Mouse (Mus musculus) CD4-positive, CD25-positive, alpha-beta regulatory T cell, adult 2 months (primary cell): Measurements from ENCODE around the gene R3hdm2.

Experiments
- DNase-seq: peaks from one replicate; pipeline ENCODE4 v3.0.0-alpha.2; 2012; ENCODE audit warnings: low read depth, low spot score

The R3hdm2 gene

DNA sequence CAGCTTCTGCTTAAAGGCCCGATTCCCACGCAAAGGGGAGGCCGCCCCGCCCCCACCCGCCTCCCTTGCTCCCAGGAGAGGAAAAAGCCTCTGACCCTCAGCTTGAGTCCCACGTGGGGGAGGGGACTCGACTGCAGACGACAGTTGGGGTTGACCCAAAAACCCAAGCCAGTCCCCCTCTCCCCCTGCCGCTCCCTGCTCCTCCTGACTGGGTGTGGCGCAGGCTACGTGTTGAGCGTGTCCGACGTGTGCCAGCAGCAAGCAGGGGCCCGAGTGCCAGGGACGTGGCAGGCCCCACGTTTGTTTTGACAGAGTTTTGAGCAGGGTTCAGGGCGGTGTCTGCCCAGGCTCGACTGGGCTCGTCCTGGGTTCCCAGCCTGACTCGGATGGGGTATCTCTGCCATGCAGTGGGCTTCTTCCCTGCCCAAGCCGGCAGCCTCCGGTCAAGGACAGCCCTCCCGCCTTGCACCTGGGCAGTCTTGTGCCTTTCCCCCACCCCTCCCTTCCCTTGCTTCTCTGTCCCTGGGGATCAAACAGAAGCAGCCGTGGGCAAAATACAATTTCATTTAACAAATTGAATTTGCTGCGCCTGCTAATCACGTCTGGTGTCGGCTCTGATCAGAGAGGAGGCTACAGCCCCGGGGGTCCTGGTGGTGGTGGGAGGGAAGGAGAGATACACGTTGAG is 136.6 kb downstream of the R3hdm2 start:
- DNase-seq, result no peak

DNA sequence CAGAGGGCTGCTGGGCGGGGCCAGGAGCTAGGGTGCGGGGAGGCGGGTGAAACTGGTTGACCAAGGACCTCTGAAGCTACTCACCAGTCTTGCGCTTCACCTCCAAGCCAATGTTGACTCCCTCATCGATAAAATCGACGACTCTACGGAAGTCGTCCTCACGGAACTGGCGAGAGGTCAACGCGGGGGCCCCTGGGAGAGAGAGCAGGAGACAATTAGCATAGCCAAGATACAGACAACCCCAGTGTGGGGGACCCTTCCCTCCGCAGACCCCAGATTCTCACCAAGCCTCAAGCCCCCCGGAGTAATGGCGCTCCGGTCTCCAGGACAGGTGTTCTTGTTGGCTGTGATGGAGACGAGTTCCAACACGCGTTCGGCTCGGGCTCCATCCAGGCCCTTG is 137.8 kb downstream of the R3hdm2 start:
- DNase-seq, result no peak

DNA sequence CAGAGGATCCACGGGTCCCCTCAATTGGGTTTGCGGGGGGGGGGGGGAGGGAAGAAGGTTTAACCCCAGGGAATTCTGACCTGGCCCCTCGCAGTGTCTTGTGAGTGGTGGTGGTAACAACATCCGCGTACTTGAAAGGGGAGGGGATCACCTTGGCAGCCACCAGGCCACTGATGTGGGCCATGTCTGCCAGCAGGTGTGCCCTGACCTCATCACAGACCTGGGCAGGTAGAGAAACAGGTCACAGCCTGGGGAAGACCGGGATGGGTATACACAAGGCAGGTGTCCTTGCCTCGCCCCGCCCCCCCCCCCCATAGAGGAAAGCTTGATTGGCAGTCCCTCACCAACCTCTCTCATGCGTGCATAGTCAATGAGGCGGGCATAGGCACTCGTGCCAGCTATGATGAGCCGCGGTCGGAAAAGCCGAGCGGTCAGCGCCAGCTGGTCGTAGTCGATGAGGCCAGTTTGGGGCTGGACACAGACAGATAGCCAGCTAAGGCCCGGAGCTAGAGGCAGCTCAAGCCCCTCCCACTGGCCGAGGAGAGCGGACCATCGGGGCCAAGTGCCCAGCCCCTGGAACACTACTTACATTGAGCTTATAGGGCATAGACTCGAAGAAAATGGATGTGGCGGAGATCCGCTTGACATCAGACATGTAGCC is 139.0 kb downstream of the R3hdm2 start:
- DNase-seq, result no peak

DNA sequence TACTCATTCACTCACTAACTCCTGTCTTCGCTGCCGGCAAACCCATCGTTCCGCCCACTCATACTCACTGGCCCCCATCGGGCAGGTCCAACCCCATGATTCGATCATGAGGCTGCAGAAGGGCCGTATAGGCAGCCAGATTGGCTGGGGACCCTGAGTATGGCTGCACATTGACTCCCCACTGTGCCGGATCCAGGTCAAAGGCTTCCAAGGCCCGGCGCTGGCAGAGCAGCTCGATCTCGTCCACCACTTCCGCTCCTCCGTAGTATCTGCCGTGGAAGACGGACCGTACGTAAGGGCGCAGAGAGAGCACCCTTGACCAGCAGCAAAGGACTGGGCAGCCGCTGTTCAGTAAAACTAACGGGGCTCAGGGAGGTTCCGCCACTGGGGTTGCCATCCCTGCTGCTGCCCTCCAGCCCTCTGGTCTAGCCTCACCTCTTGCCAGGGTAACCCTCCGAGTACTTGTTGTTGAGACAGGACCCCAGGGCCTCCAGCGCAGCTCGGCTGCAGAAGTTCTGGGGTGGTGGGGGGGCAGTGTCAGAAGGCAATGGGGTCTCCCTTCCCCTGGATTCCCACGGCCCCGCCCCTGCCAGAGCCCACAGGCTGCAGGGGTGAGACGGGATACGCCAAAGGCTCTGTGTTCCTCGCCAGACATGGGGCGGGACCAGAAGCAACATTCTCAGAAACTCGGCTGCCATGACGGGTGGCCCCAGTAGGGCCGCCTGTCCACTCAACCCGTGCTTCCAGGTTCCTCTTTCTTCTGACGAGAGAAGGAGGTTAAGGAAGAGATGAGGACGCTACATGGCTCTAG is 140.0 kb downstream of the R3hdm2 start:
- no peak for DNase-seq

DNA sequence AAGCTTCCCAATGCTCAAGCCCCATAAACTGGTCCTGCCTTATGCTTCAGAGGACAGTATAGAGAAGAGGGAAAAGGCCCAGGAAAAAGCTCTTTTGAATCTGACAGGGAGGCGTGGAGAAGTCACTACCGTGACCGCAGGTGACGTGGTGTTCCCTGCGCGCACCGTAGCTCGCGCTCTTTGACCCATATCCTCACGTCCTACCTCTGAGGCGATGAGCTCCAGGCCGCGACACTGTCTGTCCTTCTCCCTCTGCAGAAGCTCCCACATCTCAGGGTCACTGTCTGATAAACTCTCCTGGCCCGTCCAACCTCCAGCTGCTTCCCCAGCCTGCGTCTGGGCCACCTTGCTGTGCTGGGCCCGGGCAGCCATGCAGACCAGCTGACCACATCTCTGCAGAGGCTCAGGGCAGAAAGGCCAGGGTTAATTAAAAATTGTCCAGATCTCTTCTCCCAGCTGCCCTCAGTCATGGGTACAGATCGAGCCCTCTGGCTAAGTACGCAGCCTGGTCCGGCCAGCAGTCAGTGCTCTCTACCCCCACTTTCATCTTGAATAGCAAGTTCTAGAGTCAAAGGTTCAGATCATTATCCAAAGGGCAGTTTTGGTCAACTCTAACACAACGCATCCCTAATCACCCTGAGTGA is 140.7 kb downstream of the R3hdm2 start:
- no peak for DNase-seq

DNA sequence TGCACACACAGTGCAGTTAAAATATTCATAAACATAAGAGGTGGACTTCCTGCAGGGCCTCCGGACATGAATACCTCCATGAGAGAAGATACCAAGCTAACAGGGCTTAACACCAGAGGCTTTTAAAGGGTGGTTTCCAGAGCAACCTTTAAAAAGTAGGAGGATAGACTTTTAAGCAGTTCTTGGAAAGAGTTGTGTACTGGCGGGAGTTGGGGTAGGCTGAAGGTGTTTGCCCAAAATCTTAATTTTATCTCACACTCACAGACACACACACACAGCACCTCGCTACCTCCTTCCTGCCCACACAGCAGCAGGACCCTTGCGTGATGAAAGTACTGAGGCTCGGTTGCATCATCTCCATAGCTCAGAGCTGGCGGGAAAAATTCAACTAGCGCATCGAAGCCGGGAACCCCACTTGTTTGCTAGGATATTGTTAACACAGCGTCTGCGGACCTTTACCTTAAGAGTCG is 141.5 kb downstream of the R3hdm2 start:
- DNase-seq, result peak; percentile 46

DNA sequence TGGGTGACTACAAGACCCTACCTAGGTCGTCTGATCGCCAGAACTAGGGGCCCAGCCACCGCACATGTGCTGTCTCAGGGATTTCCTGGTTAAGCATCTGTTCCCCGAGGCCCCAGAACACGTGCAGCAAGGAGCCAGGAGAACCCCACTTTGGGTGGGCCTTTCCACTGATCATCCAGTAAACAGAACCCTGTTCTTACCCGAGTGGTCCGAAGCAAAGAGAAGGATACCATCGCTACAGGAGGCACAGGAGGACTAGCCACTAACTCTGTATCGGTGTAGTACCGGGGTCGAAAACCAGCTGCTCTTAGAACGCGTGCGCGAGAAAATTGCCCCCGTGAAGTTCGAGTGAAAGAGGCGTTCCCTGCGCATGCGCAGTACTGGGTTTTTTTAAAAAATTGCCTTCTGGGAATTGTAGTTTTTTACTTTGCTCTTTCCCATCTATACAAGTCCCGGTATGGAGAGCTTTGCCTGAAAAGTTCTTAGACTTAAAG is 142.0 kb downstream of the R3hdm2 start, which contains the start of gene Shmt2:
TSS of gene Shmt2 (minus strand) at position 357 of the 494 bp plus-strand sequence.
- peak; percentile 90 for DNase-seq

DNA sequence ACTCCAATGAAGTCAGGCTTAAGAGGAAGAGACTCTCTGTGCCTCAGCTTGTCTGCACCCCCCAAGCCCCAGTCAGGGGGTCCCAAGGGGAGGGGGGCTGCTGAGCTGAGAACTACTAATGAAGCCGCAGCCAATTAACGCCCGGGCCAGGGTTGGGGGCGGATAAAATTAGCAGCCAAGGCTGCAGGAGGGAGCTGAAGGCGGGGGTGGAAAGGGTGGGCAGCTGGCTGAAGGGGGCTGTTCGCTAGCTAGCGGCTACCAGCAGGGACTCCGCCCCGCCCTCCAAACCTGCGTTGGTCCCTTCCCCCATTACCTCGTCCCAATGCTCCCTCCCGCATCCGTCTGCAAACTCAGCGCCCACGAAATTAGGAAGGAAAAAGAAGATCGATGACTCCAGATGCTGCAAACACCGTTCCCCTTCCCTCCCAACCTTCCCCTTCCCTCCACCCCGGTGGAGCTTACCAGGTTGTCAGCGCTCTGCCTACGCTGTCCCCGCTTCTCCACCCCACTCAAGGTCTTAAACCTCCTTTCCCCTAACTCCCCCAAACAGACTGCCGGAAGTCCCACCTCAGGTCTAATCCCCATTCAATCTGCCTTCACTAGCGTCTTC is 144.6 kb downstream of the R3hdm2 start:
- no peak for DNase-seq

DNA sequence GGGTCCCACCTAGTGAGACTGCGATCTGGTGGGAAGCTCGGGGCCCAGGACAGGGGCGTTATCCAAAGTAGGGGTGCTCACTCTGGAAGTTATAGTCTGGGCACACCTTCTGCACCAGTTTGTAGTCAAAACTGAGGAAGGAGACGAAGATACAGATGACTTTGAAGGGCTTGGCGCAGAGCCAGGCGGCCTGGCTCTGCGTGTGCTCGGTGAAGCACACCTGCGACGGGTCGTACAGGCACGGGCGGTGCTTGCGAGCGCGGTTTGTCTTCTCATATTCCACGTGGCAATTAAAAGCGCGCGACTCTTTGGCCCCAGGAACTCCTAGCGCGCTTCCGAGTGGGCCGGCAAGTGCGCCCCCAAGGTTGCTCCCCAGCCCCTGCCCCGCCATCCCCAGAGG is 145.9 kb downstream of the R3hdm2 start:
- peak; percentile 73 for DNase-seq

DNA sequence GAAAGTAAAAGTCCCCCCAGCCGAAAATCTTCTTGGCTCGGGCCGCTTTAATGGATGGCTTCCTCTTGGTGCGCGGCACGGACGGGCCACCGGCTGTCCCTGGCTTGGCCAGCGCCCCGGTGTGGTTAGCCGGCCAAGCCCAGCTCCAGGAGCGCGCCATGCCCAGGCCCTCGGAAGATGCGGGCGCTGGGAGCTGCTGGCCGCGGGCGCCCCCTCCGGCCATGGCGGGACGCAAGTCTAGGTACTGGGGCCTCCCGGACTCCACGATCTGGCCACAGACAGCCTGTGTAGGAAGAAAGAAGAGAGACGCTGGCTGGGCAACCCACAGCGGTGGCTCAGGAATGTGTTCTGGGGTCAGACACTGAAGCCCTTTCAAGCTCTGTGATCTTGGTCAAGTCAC is 146.6 kb downstream of the R3hdm2 start:
- peak; percentile 56 for DNase-seq

DNA sequence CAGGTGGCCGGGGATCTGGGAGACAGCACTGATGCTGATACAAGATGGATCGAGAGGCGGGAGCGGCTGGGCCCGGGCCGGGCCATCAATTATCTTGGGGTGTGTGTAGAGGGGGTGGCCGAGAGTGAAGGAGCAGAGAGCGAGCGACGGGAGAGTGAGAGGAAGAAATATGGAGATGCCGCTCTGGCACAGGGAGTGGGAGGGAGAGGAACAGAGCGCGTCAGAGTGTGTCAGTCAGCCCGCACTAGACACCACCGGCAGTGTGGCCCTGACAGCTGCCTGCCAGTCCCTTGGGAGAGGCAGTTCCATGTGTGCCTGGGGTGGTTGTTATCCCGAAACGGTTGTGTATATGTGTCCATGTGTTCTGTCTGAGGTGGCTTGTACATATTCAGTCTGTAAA is 147.4 kb downstream of the R3hdm2 start:
- DNase-seq, result no peak

DNA sequence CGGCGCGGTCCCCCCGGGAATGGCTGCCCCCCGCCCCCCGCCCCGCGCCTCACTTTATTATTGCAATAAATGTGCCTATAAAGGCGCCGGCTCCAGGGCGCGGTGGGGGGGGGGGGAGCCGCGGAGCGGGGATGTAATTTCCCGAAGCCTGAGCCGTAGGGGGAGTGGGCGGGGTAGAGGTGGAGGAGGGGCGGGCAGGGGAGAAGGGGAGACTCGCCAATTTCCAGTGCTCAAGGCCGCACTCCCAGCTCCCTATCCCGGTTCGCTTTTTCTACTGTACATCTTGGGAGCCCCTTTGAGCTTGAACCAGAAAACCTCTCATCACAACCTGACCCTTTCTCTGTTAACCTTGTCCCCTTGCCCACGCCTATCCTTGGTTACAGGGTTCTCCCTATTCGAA is 150.8 kb downstream of the R3hdm2 start:
- DNase-seq, result no peak

DNA sequence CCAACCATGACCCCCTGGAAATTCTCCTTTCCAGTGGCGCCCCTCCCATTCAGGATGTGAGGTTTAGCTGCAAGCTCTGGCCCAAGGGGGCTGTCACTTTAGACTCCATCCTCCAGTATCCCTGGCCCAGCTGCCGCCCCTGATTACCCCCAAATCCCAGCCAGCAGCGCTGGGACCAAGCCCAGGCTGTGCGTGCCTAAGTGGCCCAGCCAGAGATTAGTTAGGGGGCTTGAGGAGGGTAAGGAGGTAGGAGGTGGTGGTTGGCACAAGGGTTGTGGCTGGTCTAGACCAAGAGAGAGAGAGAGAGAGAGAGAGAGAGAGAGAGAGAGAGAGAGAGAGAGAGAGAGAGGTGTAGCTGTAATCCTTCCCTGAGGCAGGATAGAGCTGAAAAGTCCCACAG is 151.4 kb downstream of the R3hdm2 start:
- DNase-seq, result no peak

DNA sequence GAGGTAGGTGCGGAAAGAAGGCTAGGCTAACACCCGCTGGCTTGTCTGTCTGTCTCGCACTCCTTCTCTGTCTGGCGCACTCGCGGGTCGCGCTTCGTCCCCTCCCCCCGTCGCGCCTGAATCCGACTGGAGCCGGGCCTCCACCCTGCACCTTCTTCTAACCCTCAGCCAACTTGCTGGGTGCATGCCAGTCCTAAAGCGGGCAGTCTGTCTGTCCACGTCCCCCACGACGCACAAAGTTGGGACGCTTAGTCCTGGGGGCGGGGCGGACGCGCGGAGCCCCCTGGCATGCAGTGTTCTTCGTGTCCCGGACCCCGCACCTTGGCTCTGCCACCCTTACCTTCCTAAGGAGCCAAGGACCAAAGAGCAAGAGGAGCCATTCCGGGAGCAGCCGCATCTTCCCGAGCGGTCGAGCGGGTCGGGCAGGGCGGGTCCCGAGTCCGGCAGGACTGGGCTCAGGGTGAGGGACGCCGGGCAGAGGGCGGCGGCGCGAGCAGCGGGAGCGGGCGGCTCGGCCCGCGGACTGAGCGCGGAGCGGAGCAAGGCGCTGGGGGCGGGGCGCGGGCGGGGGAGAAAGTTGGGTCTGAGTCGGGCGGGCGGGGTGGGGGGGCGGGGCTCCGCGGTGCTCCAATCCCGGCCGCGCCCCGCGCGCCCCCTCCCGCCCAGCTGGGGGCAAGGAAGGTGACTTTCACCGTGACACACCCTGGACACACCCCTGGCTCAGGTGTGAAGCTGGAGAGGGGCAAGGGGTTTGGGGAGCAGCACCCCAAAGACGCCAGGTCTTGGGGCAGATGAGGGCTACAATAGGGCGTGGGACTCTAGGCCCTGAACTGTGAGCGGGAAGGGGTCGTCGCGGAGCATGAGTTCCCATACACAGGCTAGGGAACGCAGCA is 154.2 kb downstream of the R3hdm2 start, which contains the start of gene Nxph4:
TSS of gene Nxph4 (minus strand) at position 524 of the 893 bp plus-strand sequence.
- DNase-seq, result peak; percentile 51

DNA sequence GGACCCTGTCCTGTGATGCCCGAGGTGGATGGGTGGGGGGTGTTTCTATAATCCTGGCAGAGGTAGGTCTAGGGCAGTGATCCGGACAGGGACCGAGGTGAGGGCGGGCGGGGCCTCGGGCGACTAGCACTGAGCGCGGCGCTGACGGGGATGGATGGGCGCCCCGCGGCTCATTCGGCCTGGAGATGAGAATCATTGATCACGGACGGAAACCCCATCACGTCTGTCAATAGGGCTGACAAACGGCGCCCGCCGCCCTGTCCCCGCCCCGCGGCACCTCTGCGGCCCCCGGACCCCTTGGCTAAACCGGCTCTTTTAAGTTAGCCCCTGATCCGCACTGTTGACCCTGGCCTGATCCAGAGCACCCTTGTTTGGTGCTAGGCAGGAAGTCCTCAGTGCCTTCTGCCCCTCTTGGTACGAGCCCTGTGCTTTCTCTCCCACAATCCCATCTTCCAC is 154.8 kb downstream of the R3hdm2 start:
- DNase-seq, result peak; percentile 36

DNA sequence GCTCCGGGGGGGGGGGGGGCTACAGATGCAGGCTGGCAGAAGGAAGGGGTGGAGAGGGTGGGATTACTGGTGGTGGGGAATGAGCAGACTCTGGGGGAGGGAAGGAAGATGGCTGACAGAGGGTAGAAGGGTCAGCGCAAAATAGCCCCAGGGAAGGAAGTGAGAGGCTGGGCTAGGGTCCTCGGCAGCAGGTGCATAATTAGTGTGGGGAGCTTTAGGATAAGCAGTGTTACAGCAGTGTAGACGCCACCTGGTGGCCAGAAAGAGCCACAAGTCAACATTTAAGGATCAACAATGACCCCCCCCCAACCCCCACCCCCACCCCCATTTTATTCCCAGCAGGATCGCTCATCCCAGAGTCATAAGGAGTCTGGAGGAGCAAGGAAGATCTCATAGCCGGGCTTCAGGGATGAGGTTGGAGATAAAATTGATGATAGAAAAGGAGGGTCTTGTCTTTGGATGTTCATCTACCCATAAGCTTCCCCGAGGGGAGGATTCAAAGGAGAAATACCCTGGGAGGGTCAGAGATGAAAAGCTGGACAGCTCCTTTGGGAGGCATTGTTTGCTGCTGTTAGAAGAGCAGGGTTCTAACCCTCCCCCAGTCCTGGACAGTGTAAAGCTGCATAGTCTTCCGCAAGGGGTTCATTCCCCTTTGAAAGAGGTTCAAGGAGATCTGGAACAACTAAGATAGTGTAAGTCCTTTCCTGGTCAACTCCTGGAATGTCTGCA is 156.6 kb downstream of the R3hdm2 start:
- DNase-seq, result peak; percentile 83

DNA sequence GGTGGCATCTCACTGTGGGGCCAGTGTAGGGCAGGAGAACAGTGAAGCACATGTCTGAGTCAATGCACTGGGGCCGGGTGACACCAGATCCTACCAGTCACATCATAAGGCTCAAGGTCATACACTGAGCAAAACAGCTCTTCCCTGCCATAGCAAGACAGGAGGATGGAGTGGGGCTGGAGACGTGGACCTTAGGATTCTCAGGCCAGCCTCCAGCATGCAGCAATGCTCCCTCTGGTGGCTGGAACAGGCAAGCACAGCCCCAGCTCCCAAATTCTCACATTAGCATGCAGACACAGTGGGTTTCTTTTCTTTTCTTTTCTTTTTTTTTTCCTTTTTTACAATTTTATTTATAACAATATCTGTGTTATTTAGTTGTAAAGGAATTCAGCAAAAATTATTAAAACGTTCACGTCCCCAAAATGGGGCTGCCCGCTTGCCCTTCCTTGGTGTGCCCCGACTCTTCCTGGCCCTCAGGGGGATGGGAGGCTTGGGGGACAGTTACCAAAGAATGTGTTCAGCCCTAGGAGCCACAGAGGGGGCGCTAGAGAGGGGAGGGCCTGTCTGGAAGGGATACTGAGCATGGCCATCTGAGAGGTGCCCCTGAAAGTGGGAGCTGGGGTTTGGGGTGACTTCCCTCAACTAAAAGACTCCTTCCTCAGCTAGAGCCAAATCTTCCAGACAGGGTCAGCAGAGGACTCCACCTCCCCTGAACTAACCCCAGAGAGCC is 157.9 kb downstream of the R3hdm2 start:
- DNase-seq, result peak; percentile 78

DNA sequence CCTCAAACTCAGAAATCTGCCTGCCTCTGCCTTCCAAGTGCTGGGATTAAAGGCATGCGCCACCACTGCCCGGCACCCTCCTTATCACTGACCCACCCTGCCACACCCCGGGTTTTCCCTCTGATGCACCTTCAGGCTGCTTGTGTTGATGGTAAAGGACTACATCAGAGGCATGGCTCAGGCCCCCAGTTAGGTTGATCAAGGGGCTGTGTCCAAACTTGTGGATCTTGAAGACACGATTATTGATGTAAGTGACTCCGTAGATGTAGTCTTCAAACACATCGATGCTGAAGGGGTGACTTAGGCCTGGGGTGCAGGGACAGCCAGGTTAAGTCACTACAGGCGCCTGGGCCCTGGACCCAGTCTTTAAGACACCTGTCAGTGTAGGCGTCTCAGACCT is 161.4 kb downstream of the R3hdm2 start:
- no peak for DNase-seq

DNA sequence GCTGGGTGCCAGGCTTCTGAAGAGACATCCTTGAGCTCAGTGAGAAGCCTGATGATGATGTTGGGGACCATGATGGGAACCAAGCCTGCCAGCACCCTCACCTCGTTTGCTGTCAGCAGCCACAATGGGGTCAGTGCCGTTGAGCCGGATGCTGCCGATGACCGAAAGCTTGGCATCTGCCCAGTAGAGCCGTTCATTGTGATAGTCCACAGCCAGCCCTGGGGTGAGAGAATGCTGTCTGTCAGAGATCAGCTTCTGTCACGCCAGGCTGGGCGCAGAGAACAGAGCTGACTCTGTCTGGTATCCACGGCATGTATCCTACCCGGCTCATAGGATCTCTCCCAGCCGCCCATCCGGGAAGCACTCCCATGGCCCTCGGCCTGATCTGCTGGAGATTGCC is 162.0 kb downstream of the R3hdm2 start:
- no peak for DNase-seq
